Mouse (Mus musculus): ENCODE data around the gene Rnf5.

The Rnf5 gene

DNA sequence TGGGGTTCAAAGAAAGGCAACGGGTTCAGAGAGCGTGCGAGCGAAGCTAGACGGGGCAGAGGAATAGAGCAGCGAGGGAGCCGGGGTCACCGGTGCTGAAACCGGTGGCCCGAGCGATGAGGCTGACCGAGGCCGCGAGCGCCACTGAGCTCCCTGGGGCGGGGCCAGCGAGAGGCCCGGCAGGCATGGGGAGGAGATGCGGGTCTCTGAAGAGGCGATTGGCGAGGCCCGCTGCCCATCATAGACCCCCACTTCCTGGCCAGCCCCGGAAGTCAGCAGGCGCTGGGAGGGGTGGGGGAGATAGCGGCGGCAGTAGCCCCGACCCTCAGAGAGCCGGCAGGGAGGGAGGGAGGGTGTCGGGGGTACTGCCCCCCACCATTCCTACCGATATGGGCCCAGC, 2.1 kb upstream of the Rnf5 start:
- peak; percentile 98 for DNase-seq (ENCODE audit: low spot score)

GRCm38 (mm10) chr17:34604511-34605237, 1.2 kb upstream of the Rnf5 start:
- DNase-seq (ENCODE audit: low spot score) = peak; percentile 67

- peak; percentile 99 for DNase-seq (ENCODE audit: low spot score)
These were observed 595 bp upstream of the Rnf5 start, which contains the start of gene Agpat1 for GRCm38 (mm10) chr17:34604061-34604508. Gene Agpat1 (plus strand): TSS chr17:34604262.

- no peak for DNase-seq (ENCODE audit: low spot score)
These were observed 1.7 kb downstream of the Rnf5 start for GRCm38 (mm10) chr17:34601796-34602195.

DNA sequence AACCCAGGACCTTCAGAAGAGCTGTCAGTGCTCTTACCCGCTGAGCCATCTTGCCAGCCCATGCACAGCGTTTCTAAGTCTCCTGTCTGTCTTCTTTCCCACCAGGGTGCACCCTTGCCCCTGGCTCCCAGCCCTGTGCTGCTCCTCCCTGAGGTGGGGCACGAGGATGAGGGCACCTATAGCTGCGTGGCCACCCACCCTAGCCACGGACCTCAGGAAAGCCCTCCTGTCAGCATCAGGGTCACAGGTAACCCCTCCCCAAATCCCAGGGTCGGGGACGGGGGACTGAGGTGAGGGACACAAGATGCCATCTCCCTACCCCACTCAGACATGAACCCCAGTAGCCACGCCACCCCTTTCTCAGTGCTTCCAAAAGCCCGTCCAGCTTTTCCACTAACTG, 3.6 kb downstream of the Rnf5 start:
- no peak for DNase-seq (ENCODE audit: low spot score)

GRCm38 (mm10) chr17:34597566-34598095, 5.9 kb downstream of the Rnf5 start, which contains the start of gene Ager:
Gene Ager (plus strand): TSS chr17:34597862.
- no peak for DNase-seq (ENCODE audit: low spot score)

GRCm38 (mm10) chr17:34596098-34596497, 7.4 kb downstream of the Rnf5 start:
- no peak for DNase-seq (ENCODE audit: low spot score)

- DNase-seq (ENCODE audit: low spot score) = no peak
These were observed 9.6 kb downstream of the Rnf5 start for GRCm38 (mm10) chr17:34593752-34594525.

GRCm38 (mm10) chr17:34592581-34593549, 10.6 kb downstream of the Rnf5 start:
- DNase-seq (ENCODE audit: low spot score) = peak; percentile 65

DNA sequence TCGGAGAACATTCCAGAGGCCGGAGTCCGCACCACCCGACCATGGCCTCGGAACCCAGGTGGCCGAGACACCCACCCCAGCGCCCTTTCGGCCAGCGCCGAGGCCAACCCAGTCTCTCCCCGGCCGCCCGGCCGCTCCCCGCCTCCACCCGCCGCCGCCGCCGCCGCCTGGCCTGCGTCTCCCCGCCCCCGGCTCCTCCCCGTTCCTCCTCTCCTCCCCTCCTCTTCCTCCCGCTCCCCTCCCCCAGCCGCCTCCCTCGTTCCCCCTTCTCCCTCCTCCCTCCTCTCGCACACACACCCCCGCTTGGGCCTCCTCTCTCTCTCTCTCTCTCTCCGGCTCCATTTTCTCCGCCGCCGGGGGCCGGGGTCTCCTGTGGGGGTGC, 11.5 kb downstream of the Rnf5 start:
- peak; percentile 88 for DNase-seq (ENCODE audit: low spot score)

- no peak for DNase-seq (ENCODE audit: low spot score)
These were observed 12.2 kb downstream of the Rnf5 start, which contains the start of gene Pbx2 for GRCm38 (mm10) chr17:34591029-34591993. Gene Pbx2 (plus strand): TSS chr17:34591266.

DNA sequence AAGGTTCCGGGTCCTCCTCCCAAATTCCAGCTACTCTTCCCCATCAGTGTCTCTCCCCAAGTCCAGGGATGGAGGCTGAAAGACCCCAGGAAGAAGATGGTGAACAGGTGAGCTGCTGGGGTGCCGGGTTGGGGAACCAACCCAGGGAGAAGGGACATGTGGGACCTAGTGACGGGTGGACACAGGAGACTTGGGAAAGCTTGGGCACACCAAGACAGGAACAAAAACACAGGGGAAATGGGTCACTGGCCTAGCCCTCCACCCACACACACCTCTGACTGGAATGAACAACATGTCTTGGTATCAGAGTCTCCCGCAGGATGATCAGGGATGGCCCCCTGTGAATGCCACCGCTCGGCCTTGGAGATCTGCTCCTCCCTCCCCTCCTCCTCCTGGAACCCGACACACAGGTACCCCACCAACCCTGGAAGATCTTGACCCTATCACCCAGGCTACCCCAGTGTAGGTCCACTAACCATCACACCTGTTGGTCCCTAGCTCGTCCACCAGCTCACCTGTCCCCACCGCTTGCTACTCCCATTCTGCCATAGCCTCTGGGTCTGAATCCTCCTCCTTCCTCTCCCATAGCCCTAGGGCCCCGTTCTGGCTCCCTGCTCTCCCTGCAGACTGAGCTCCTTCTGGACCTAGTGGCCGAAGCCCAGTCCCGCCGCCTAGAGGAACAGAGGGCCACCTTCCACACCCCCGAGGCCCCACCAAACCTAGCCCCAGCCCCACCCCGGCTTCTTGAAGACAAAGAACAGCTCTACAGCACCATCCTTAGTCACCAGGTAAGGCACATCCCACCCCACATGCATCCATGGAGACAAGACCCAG, 13.1 kb downstream of the Rnf5 start:
- no peak for DNase-seq (ENCODE audit: low spot score)

- DNase-seq (ENCODE audit: low spot score) = peak; percentile 66
These were observed 13.8 kb downstream of the Rnf5 start, which contains the start of gene Gpsm3 for GRCm38 (mm10) chr17:34589681-34590101. Gene Gpsm3 (plus strand): TSS chr17:34589806.

- no peak for DNase-seq (ENCODE audit: low spot score)
These were observed 14.3 kb downstream of the Rnf5 start for GRCm38 (mm10) chr17:34589206-34589605.

DNA sequence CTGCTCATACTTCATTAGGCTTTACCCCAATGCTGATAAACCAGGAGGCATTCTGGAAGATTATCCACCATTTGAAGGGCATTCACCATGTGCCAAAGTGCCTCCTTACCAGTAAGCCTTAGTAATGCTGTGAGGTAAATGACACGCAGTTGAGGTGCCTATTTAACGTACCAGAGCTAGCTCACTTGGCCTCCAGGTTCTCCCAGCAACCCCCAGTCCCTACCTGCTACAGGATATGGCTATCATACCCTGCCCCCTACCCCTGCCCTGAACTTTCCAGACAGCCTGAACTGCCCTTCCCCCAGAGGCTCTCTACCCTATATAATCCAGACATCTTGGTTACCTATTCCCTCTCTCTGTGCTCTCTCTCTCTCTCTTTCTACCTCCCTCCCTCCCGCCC, 14.7 kb downstream of the Rnf5 start:
- DNase-seq (ENCODE audit: low spot score) = no peak

- no peak for DNase-seq (ENCODE audit: low spot score)
These were observed 15.7 kb downstream of the Rnf5 start for GRCm38 (mm10) chr17:34587814-34588213.

DNA sequence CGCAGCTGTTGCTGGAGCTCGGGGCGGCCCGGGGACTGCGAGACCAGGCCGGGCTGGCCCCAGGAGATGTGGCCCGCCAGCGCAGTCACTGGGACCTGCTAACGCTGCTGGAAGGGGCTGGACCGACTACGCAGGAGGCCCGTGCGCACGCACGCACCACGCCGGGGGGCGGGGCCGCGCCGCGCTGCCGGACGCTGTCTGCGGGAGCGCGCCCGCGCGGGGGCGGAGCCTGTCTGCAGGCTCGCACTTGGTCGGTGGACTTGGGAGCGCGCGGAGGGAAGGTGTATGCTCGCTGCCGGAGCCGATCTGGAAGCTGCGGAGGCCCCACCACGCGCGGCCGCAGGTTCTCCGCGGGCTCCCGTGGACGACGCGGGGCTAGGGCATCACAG, 16.1 kb downstream of the Rnf5 start:
- peak; percentile 94 for DNase-seq (ENCODE audit: low spot score)

GRCm38 (mm10) chr17:34586796-34587422, 16.6 kb downstream of the Rnf5 start:
- peak; percentile 88 for DNase-seq (ENCODE audit: low spot score)

Measured in testis, postnatal 14 days (tissue).